Mouse (Mus musculus) kidney, embryonic 16.5 days (tissue): ENCODE measurements at regions not wholly inside any gene's neighbourhood (a gene's known extent, or its start where the extent isn't known, plus 50 kb on each side); places are given as distances from the start of the nearest gene placed in this dataset.

Source experiments
- ATAC-seq: fragments of 200-750 bp; cut with Nextera tagmentation; 2 replicates; pipeline ENCODE4 v1.8.0; 2017; ENCODE audit warnings: moderate TSS enrichment; ENCODE audit not compliant: low FRiP score, low TSS enrichment
- H3K27ac ChIP-seq: fragments of 300-500 bp; sonication (generic); 2 replicates; pipeline ENCODE4 v1.5.1; 2014; ENCODE audit warnings: low read length
- H3K27me3 ChIP-seq: fragments of 300-500 bp; sonication (generic); 2 replicates; pipeline ENCODE4 v1.6.1; 2014; ENCODE audit warnings: low read length, control low read depth, mixed read lengths; ENCODE audit not compliant: insufficient read depth
- H3K36me3 ChIP-seq: fragments of 300-500 bp; sonication (generic); 2 replicates; pipeline ENCODE4 v1.6.1; 2014; ENCODE audit warnings: low read length, control low read depth, mixed read lengths; ENCODE audit not compliant: insufficient read depth
- H3K4me1 ChIP-seq: fragments of 300-500 bp; sonication (generic); 2 replicates; pipeline ENCODE4 v1.6.1; 2014; ENCODE audit warnings: low read length, control low read depth, mixed read lengths; ENCODE audit not compliant: insufficient read depth
- H3K4me2 ChIP-seq: fragments of 300-500 bp; sonication (generic); replicated peaks from 2 replicates; pipeline ENCODE4 v1.6.1; 2014; ENCODE audit warnings: low read depth, low read length
- H3K4me3 ChIP-seq: fragments of 300-500 bp; sonication (generic); 2 replicates; pipeline ENCODE4 v1.5.1; 2014; ENCODE audit warnings: mild to moderate bottlenecking, low read length
- H3K9ac ChIP-seq: fragments of 300-500 bp; sonication (generic); replicated peaks from 2 replicates; pipeline ENCODE4 v1.6.1; 2014; ENCODE audit warnings: low read length
- H3K9me3 ChIP-seq: fragments of 300-500 bp; sonication (generic); 2 replicates; pipeline ENCODE4 v1.6.1; 2016; ENCODE audit warnings: low read length, control low read depth
- WGBS: fragments of 180-500 bp; shearing (Covaris S2); extraction: QIAGEN DNeasy Blood & Tissue Kit; methylation state at CpG from one replicate; pipeline ENCODE4 v1.1.7; 2014; 5-methylcytosine and 5-hydroxymethylcytosine counted together

- no peaks in the 10 kb centered on the region for H3K36me3 ChIP-seq
- H3K4me2 ChIP-seq, result no peak overlapping the region
- H3K9ac ChIP-seq, result no peak overlapping the region
- no peak overlapping the region for H3K27ac ChIP-seq
- H3K27me3 ChIP-seq, result no peaks in the 10 kb centered on the region
- no peak overlapping the region for H3K4me3 ChIP-seq
- WGBS, result 70% methylated on average over 3 of the region's 3 CpGs
- no peaks in the 10 kb centered on the region for H3K4me1 ChIP-seq
- ATAC-seq, result no peak
- H3K9me3 ChIP-seq, result no peaks in the 10 kb centered on the region
Observed at GRCm38 (mm10) chr1:190067181-190067580, 103.3 kb downstream of the Prox1 start.

- no peak overlapping the region for H3K27ac ChIP-seq
- 48% methylated on average over 9 of the region's 9 CpGs for WGBS
- no peaks in the 10 kb centered on the region for H3K9me3 ChIP-seq
- H3K4me2 ChIP-seq, result no peak overlapping the region
- H3K4me3 ChIP-seq, result no peak overlapping the region
- no peak for ATAC-seq
- no peaks in the 10 kb centered on the region for H3K36me3 ChIP-seq
- no peaks in the 10 kb centered on the region for H3K4me1 ChIP-seq
- no peaks in the 10 kb centered on the region for H3K27me3 ChIP-seq
- H3K9ac ChIP-seq, result no peak overlapping the region
Observed at GRCm38 (mm10) chr1:190066426-190066825, 104.1 kb downstream of the Prox1 start.

- no peaks in the 10 kb centered on the region for H3K4me1 ChIP-seq
- no peak overlapping the region for H3K9ac ChIP-seq
- WGBS, result 27% methylated on average over 9 of the region's 9 CpGs
- H3K4me2 ChIP-seq, result no peak overlapping the region
- no peak for ATAC-seq
- no peak overlapping the region for H3K27ac ChIP-seq
- no peak overlapping the region for H3K4me3 ChIP-seq
- H3K36me3 ChIP-seq, result no peaks in the 10 kb centered on the region
- no peaks in the 10 kb centered on the region for H3K9me3 ChIP-seq
- no peaks in the 10 kb centered on the region for H3K27me3 ChIP-seq
Observed at GRCm38 (mm10) chr1:190061560-190062295, 108.8 kb downstream of the Prox1 start.

- no peaks in the 10 kb centered on the region for H3K36me3 ChIP-seq
- H3K4me1 ChIP-seq, result no peaks in the 10 kb centered on the region
- H3K9me3 ChIP-seq, result no peaks in the 10 kb centered on the region
- WGBS, result 66% methylated on average over 3 of the region's 3 CpGs
- no peak overlapping the region for H3K27ac ChIP-seq
- H3K4me3 ChIP-seq, result no peak overlapping the region
- ATAC-seq, result no peak
- H3K27me3 ChIP-seq, result no peaks in the 10 kb centered on the region
- H3K9ac ChIP-seq, result no peak overlapping the region
- no peak overlapping the region for H3K4me2 ChIP-seq
Observed at GRCm38 (mm10) chr1:190059025-190059424, 111.5 kb downstream of the Prox1 start.

- H3K9me3 ChIP-seq, result no peaks in the 10 kb centered on the region
- H3K27ac ChIP-seq, result no peak overlapping the region
- ATAC-seq, result no peak
- no peaks in the 10 kb centered on the region for H3K4me1 ChIP-seq
- 84% methylated on average over 2 of the region's 2 CpGs for WGBS
- H3K36me3 ChIP-seq, result no peaks in the 10 kb centered on the region
- no peak overlapping the region for H3K4me2 ChIP-seq
- no peak overlapping the region for H3K4me3 ChIP-seq
- no peaks in the 10 kb centered on the region for H3K27me3 ChIP-seq
- H3K9ac ChIP-seq, result no peak overlapping the region
Observed at GRCm38 (mm10) chr1:190056931-190057330, 113.6 kb downstream of the Prox1 start.

GRCm38 (mm10) chr1:190051903-190052302, 118.6 kb downstream of the Prox1 start:
- no peaks in the 10 kb centered on the region for H3K27me3 ChIP-seq
- H3K4me1 ChIP-seq, result no peaks in the 10 kb centered on the region
- no peak overlapping the region for H3K4me3 ChIP-seq
- ATAC-seq, result no peak
- no peaks in the 10 kb centered on the region for H3K36me3 ChIP-seq
- H3K9me3 ChIP-seq, result no peaks in the 10 kb centered on the region; the same call in 1 of the 2 replicates
- H3K9ac ChIP-seq, result no peak overlapping the region
- no peak overlapping the region for H3K27ac ChIP-seq
- H3K4me2 ChIP-seq, result no peak overlapping the region
- 95% methylated on average over 2 of the region's 2 CpGs for WGBS

- Histone ChIP-seq H3K36me3 (no peaks in the 10 kb centered on the region), H3K4me2 (no peak overlapping the region), H3K4me3 (no peak overlapping the region), H3K9ac (no peak overlapping the region), H3K4me1 (no peaks in the 10 kb centered on the region), H3K9me3 (no peaks in the 10 kb centered on the region; the same call in 1 of the 2 replicates), H3K27me3 (no peaks in the 10 kb centered on the region), H3K27ac (no peak overlapping the region)
- WGBS, result 74% methylated on average over 2 of the region's 2 CpGs
- no peak for ATAC-seq
Observed at GRCm38 (mm10) chr1:190048521-190049170, 121.9 kb downstream of the Prox1 start.

- H3K4me1 ChIP-seq, result no peaks in the 10 kb centered on the region
- no peaks in the 10 kb centered on the region for H3K36me3 ChIP-seq
- 0 out of 2 replicates have a peak, but pooled peaks have one; percentile 35 for ATAC-seq
- H3K4me2 ChIP-seq, result no peak overlapping the region
- no peak overlapping the region for H3K27ac ChIP-seq
- H3K9me3 ChIP-seq, result no peaks in the 10 kb centered on the region; the same call in 1 of the 2 replicates
- no peak overlapping the region for H3K9ac ChIP-seq
- no peak overlapping the region for H3K4me3 ChIP-seq
- 57% methylated on average over 6 of the region's 6 CpGs for WGBS
- no peaks in the 10 kb centered on the region for H3K27me3 ChIP-seq
Observed at GRCm38 (mm10) chr1:190047201-190047600, 123.3 kb downstream of the Prox1 start.

- Histone ChIP-seq H3K36me3 (no peaks in the 10 kb centered on the region), H3K27me3 (no peaks in the 10 kb centered on the region), H3K9ac (no peak overlapping the region), H3K4me2 (no peak overlapping the region), H3K4me1 (no peaks in the 10 kb centered on the region), H3K27ac (no peak overlapping the region), H3K9me3 (no peaks in the 10 kb centered on the region; the same call in 1 of the 2 replicates), H3K4me3 (no peak overlapping the region)
- ATAC-seq, result 0 out of 2 replicates have a peak, but pooled peaks have one; percentile 70
- 20% methylated on average over 1 of the region's 1 CpGs for WGBS
Observed at GRCm38 (mm10) chr1:190045797-190046196, 123.6 kb upstream of the Smyd2 start.

GRCm38 (mm10) chr1:190044036-190044435, 121.9 kb upstream of the Smyd2 start:
- 50% methylated on average over 3 of the region's 3 CpGs for WGBS
- no peaks in the 10 kb centered on the region for H3K4me1 ChIP-seq

More at GRCm38 (mm10) chr1:190044036-190044435, 121.9 kb upstream of the Smyd2 start:
- no peak overlapping the region for H3K4me2 ChIP-seq
- ATAC-seq, result no peak
- no peak overlapping the region for H3K9ac ChIP-seq
- H3K9me3 ChIP-seq, result no peaks in the 10 kb centered on the region
- no peak overlapping the region for H3K27ac ChIP-seq
- no peaks in the 10 kb centered on the region for H3K27me3 ChIP-seq
- H3K36me3 ChIP-seq, result no peaks in the 10 kb centered on the region
- no peak overlapping the region for H3K4me3 ChIP-seq
